Mouse (Mus musculus) liver, postnatal 0 days (tissue): ENCODE results near the gene Trabd2b.

ENCODE experiments used
- CTCF ChIP-seq: sonication (generic); IDR thresholded peaks from 2 replicates; pipeline ENCODE4 v1.5.1; 2016; ENCODE audit warnings: antibody characterized with exemption, low read depth
- EP300 ChIP-seq: IDR thresholded peaks from 2 replicates; pipeline ENCODE4 v1.6.1; 2016; ENCODE audit warnings: antibody characterized with exemption, low read depth, mild to moderate bottlenecking

GRCm38 (mm10) chr4:114468095-114468429 lies 61.5 kb downstream of the Trabd2b start:
- TF ChIP-seq CTCF (no peak), EP300 (no peak)
